ENCODE assay signal across 8 mouse cellular contexts in the genomic region with DNA sequence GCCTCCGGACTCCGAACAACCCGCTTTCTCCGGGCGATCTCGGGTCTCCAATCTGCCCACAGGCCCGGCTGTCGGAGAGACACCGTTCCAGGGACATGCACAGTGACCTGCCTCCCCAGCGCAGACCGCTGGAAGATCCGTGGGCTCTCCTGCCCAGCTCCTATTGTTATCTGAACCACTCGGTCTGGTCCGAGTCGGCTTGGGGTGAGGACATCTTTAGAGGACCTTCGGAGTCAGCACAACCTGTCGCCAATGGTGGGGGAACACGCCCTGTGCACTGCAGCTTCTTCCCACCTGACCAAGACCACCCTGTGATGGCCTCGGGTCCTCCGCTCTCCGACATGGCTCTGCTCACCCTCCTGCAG. TPM values are rescaled to one million over a fixed set of nuclear protein-coding genes. Genes with fewer than 3 reads are reported as not detected.
A peak's percentile ranks its signal among the peaks of the same experiment; 100 is the strongest.
DNase-seq lines count a peak whose midpoint lies in the region; ATAC-seq and TF ChIP-seq lines count a peak whose summit lies in the region.

No protein-coding gene starts in this region.

- H3K4me2 ChIP-seq in liver, embryonic 14.5 days (ENCODE audit: low read depth): peak overlapping the region; percentile 49
- H3K4me2 ChIP-seq in stomach, postnatal 0 days (replicated peaks; ENCODE audit: low read depth): peak overlapping the region; percentile 52

- peaks cover 69% of the 10 kb centered on the region for H3K27me3 ChIP-seq in megakaryocyte, embryonic 14.5 days (replicated peaks)
- H3K27me3 ChIP-seq in liver, embryonic 14.5 days (ENCODE audit: control insufficient read depth, insufficient read depth, low read length): peaks cover 16% of the 10 kb centered on the region
- no peaks in the 10 kb centered on the region for H3K27me3 ChIP-seq in stomach, postnatal 0 days (ENCODE audit: control insufficient read depth, insufficient read depth, low read length)

- no peak for TF ChIP-seq CTCF in liver, embryonic 14.5 days (IDR thresholded peaks at IDR 0.05; ENCODE audit: low read depth)
- no peak for TF ChIP-seq CTCF in stomach, postnatal 0 days (IDR thresholded peaks at IDR 0.05; ENCODE audit: low read depth)

- no peak for TF ChIP-seq EP300 in liver, embryonic 14.5 days (IDR thresholded peaks at IDR 0.05; ENCODE audit: low read depth)
- TF ChIP-seq EP300 in stomach, postnatal 0 days (optimal IDR thresholded peaks at IDR 0.05): no peak

- no peaks in the 10 kb centered on the region for H3K36me3 ChIP-seq in megakaryocyte, embryonic 14.5 days (replicated peaks; ENCODE audit: low read length)
- H3K36me3 ChIP-seq in liver, embryonic 14.5 days (replicated peaks; ENCODE audit: control insufficient read depth, insufficient read depth, low read depth): no peaks in the 10 kb centered on the region
- H3K36me3 ChIP-seq in stomach, postnatal 0 days (ENCODE audit: control insufficient read depth, insufficient read depth, low read length): no peaks in the 10 kb centered on the region

- H3K27ac ChIP-seq in liver, embryonic 14.5 days: no peak overlapping the region
- no peak overlapping the region for H3K27ac ChIP-seq in stomach, postnatal 0 days (replicated peaks)

- intact Hi-C loops in left cerebral cortex, postnatal 4 days (cut with DNase I): no loop called here

- peak; percentile 7 for DNase-seq in embryo, embryonic 10.5 days (ENCODE audit: low spot score)
- no peak for DNase-seq in embryo, embryonic 9.5 days (ENCODE audit: extremely low spot score)
- DNase-seq in liver, embryonic 14.5 days (ENCODE audit: low read depth in 3 of 3, low spot score in 3 of 3): no peak
- DNase-seq in stomach, postnatal 0 days (ENCODE audit: low spot score): no peak
- DNase-seq in left cerebral cortex, postnatal 4 days: no peak
- no peak for DNase-seq in layer of hippocampus, adult 18-20 months (ENCODE audit: low spot score in 2 of 2)

- peak overlapping the region; percentile 90 for H3K4me3 ChIP-seq in megakaryocyte, embryonic 14.5 days (replicated peaks)
- H3K4me3 ChIP-seq in liver, embryonic 14.5 days (ENCODE audit: insufficient read depth in 1 of 2, low read depth in 2 of 2, low read length in 2 of 2): no peak overlapping the region
- peak overlapping the region; percentile 31 for H3K4me3 ChIP-seq in stomach, postnatal 0 days (ENCODE audit: low read depth, low read length)

- peaks cover 26% of the 10 kb centered on the region for H3K4me1 ChIP-seq in megakaryocyte, embryonic 14.5 days
- H3K4me1 ChIP-seq in liver, embryonic 14.5 days (replicated peaks; ENCODE audit: control insufficient read depth in 2 of 2, insufficient read depth in 2 of 2, low read length in 1 of 2): no peaks in the 10 kb centered on the region
- H3K4me1 ChIP-seq in stomach, postnatal 0 days (replicated peaks; ENCODE audit: control insufficient read depth, insufficient read depth): no peaks in the 10 kb centered on the region

- H3K9me3 ChIP-seq in megakaryocyte, embryonic 14.5 days: peaks cover 13% of the 10 kb centered on the region
- H3K9me3 ChIP-seq in liver, embryonic 14.5 days (ENCODE audit: control insufficient read depth, low read length): no peaks in the 10 kb centered on the region
- no peaks in the 10 kb centered on the region for H3K9me3 ChIP-seq in stomach, postnatal 0 days (ENCODE audit: control insufficient read depth, low read length)

- no peak overlapping the region for H3K9ac ChIP-seq in liver, embryonic 14.5 days (replicated peaks)
- peak overlapping the region; percentile 18; the same call in 1 of the 2 replicates for H3K9ac ChIP-seq in stomach, postnatal 0 days (ENCODE audit: low read length)

- 24% methylated on average over 21 of the region's 21 CpGs for WGBS in liver, embryonic 14.5 days (ENCODE audit: insufficient replicate concordance)
- WGBS in stomach, postnatal 0 days: 26% methylated on average over 21 of the region's 21 CpGs

- ATAC-seq in megakaryocyte, adult 5-6 weeks (ENCODE audit: poor library complexity, severe bottlenecking): no peak
- ATAC-seq in liver, embryonic 14.5 days (ENCODE audit: insufficient read depth): no peak
- no peak; the same call in 1 of the 2 replicates for ATAC-seq in stomach, postnatal 0 days (ENCODE audit: low FRiP score, low TSS enrichment)

RNA-seq across cellular contexts. Expression of a gene that starts 35.4 kb away (rescaled TPM):
- 0.34 and 0.40 TPM in 2 replicates for polyA plus RNA-seq in megakaryocyte, embryonic 14.5 days (2012; ENCODE audit: insufficient read depth, low replicate concordance)
- 5.3 and 7.3 TPM in 2 replicates for total RNA-seq in megakaryocyte, adult 5-6 weeks (2015)
- total RNA-seq in megakaryocyte, adult 5-6 weeks (2017): 9.3 and 11.3 TPM in 2 replicates
- polyA plus RNA-seq in liver, embryonic 14.5 days (2012; rRNA removed): 0.25 TPM in 2 replicates
- polyA plus RNA-seq in liver, embryonic 14.5 days (2014; fragmentation: Nextera tagmentation; extraction: Ambion mirVana): 0.15 and 0.29 TPM in 2 replicates
- polyA plus RNA-seq in stomach, postnatal 0 days (2015; fragmentation: Nextera tagmentation; extraction: Ambion mirVana): 0.17 and 0.28 TPM in 2 replicates
- under 1 TPM; 0.18 to 0.22 TPM for total RNA-seq in left cerebral cortex, postnatal 4 days (2021)
- under 1 TPM in 1 of 2 experiments, not detected in 1; 0.07 TPM for total RNA-seq in layer of hippocampus, adult 18-20 months (2021)

Comparison
In these comparisons a context has a peak if more than half of its experiments do, and no peak if none do; other contexts are left out.
1. H3K4me3 ChIP-seq: peak in megakaryocyte, embryonic 14.5 days (single experiment) and stomach, postnatal 0 days (single experiment); none in liver, embryonic 14.5 days (0 of 2).
2. RNA of a gene that starts 35.4 kb away (total RNA-seq): 5.3 to 11.3 TPM in megakaryocyte, adult 5-6 weeks; 0.18 to 0.22 TPM in left cerebral cortex, postnatal 4 days and 0.07 TPM in layer of hippocampus, adult 18-20 months; every median in the first group is over 4 times any median in the second.